Mouse (Mus musculus) ZHBTc4 (cell line): Measurements from ENCODE around the gene Thada.
"Not testable (repeated sequence)": the region's sequence is repeated elsewhere in the genome, so short reads cannot be mapped to it uniquely, and the experiment has no call there.

Experiments
- DNase-seq: peaks from one replicate; pipeline ENCODE4 v3.0.0-alpha.2; 2011; ENCODE audit warnings: low read depth, low spot score

Thada gene

GRCm38 (mm10) chr17:84187264-84187663 lies 278.7 kb downstream of the Thada start:
- DNase-seq, result not testable (repeated sequence)

- DNase-seq, result peak; percentile 31
Measured at GRCm38 (mm10) chr17:84186451-84187202, 279.4 kb downstream of the Thada start.

GRCm38 (mm10) chr17:84185581-84186450 lies 280.2 kb downstream of the Thada start:
- peak; percentile 43 for DNase-seq

- no peak for DNase-seq
Measured at GRCm38 (mm10) chr17:84185011-84185411, 281.0 kb downstream of the Thada start.

DNA sequence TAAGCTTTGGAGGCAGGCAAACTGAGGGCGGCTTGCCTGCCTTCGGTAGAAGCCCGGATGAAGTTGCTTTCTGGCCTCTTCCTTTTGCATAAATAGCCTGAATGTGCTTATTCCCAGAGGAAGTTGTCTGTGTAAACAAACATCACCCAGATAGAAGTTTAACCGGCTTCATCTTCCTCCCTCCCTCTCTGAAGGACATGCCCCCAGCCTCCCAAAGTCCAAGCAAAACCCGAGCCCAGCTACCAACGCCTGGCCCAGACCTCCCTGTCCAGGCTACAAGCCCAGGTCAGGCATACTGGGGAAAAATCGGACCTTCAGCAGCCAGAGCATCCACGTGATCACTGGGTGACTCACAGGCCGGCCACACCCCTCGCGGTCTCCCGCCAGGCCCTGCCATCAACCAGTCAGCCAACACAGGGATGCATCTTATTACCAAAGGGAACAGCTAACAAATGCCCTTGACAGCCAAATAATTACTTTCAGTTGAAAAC lies 282.7 kb downstream of the Thada start:
- peak; percentile 83 for DNase-seq

DNA sequence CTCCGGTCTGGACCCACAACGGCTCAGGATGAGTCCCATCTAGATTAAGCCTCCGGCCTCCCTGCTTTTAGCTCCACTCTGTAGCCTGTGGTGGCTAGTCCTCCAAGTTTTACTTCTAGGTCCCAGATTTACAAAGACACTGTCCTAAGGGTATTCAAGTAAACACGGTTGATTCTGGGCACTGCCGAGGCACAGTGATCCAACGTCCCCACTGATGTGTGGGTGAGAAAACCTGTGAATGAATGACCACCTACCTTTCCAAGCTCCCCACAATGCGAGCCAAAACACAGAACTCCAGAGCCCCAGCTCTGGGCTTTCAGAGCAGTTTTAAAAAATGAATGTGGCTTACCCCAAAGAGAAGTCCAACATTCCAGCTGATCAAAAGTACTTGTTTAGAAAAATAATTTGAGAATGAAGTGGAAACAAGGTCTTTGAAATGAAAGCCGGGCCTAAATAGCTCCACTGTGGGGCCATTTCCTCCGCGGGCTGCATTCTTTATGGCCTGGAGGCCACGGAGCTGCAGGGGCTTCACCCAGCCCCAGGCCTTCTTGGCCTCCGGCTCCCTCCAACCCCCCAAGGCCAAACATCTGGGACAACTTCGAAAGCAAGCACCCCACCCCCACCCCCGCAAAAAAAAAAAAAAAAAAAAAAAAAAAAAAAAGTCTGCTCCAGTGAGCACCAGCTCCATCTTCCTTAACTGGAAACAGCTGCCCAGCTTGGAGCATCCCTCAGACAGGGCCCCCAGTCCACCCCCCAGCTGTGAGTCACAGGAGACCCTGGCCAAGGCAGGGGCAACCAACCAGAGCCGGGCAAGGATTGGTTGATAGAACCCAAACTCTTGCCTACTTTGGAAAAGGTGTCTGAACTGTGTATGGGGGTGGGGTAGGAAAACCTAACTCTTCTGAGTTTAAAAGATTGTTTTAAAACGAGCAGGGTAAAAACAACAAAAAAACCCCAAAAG lies 283.4 kb downstream of the Thada start:
- DNase-seq, result peak; percentile 10

DNA sequence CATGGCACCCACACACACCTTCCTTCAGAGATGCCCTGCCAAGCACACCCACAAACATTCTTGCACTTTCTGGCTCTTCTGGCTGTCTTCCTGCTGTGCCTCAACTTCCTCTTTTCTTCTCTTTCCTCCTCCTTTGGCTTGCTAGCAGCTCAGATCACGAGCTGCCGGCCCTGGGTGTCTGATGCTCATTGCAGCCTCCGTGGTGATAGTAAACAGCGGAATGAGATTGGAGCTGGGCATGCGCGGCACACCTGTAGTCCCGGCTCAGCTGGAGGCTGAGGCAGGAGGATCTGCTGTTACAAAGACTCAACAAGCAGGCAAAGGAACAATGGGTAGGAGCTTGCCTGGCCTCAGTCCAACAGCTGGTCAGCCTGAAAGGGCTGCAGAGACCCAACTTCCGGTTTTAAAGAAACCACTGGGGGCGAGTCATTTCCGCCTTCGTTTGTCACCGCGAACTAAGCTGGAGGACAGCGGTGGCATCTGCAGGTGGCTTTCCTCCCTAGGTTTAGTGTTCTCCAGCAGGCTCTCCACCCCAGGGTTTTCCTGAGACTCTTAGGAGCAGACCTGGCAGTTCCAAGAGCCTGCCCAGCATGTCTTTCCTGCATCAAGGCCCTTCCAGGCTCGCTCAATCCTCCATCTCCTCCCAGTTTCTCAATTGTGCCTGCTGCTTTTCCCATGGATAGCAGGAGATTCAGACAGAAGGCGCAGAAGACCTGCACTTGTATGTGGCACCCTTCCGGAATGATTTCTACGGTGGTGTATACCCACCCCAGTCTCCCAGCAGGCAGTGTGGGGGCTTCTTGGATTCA lies 284.3 kb downstream of the Thada start:
- DNase-seq, result peak; percentile 60

GRCm38 (mm10) chr17:84180715-84181501 lies 285.1 kb downstream of the Thada start:
- peak; percentile 58 for DNase-seq

DNA sequence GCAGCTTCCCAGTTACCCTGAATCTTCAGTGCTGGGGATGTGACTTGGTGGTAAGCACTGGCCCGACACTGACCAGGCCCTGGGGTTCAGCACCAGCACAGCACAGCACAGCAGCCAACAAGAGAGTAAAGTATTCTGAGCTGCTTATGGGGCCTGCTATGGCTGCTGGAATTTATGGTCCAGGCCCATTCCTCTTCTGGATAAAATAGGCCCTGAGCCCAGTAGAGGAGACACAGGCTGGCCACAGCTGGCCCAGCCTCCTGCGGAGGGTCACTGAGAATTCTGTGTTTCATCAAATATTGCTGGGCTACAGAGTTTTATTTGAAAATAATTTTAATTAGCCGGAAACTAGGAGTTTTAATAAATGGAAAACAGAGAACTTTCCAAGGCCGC lies 286.0 kb downstream of the Thada start:
- no peak for DNase-seq

- no peak for DNase-seq
Measured at GRCm38 (mm10) chr17:84179026-84179972, 286.7 kb downstream of the Thada start.

DNA sequence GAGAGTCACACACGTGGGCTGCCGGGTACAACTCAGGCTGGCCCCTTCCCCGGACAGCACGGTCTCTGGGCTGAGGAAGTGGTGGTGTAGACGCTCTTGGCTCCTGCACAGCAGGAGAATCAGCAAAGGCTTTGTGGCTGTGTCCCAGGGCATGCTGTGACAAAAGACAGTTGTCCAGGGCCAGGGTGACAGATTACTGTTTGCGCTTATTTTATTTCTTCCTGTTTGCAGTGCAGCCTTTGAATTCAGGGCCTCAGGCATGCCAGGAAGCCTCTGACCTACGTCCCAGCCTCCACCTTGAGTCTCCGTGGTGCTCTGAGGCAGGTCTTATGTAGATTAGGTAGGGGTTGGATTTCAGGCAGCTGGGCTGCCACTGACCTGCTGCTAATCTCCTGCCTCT lies 288.5 kb downstream of the Thada start:
- DNase-seq, result peak; percentile 25

- no peak for DNase-seq
Measured at GRCm38 (mm10) chr17:84176446-84176845, 289.6 kb downstream of the Thada start.

DNA sequence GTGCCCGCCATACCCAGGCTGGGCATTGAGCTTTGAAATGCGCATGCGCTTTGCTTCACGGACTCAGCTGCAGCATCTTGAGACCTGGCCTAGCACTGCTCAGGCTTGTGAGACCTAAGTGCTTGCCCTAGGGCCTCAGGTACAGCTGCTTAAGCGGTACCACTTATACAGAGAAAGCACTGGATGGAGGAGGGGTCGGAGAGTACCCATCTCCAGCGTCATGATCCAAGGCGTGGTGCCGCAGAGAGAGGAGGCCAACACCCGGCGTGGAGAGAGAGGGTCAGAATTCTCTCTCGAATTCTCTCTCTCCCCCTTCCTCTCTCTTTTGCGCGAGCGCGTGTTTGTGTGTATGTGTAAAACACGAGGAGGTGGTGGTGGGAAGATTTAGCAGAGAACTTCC lies 290.8 kb downstream of the Thada start:
- DNase-seq, result no peak

DNA sequence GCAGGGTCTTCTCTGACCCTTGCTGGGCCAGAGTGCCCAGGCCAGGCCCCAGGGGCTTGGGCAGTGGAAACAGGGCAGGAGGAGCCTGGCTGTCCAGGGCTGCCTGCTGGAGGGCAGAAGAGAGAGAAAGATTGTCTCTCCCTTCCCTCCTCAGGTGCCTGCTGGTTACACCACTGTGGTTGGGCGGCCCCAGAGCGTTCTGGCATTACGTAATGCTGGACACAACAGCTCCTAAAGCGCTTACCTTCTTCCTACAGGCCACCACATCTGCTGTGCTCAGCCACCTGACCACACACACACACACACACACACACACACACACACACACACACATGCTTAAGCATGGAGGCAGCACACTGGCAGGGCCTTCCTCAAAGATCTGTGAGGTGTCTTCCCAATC lies 298.6 kb downstream of the Thada start:
- no peak for DNase-seq

GRCm38 (mm10) chr17:84166135-84166860 lies 299.7 kb downstream of the Thada start:
- DNase-seq, result no peak

DNA sequence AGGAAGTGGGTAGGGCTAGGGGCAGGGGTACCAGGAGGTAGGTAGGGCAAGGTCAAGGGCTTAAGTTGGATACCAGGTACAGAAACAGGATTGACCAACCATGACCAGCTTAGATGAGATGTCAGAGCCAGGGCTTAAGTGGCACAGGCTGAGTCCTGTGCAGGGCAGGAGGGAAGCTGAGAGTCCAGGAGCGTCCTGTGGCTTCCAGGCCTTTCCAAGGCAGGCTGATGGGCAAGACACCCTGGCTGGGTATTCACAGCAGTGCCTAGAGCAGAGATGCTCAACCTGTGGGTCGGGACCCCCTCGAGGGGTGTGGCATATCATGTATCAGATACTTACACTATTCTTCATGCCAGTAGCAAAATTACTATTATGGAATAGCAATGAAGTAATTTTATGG lies 300.3 kb downstream of the Thada start:
- DNase-seq, result no peak

GRCm38 (mm10) chr17:84164146-84164545 lies 301.9 kb downstream of the Thada start:
- no peak for DNase-seq
